Mouse (Mus musculus) layer of hippocampus, adult 18-20 months (tissue): Measurements from ENCODE around the gene Smarcal1. TPM values are rescaled to one million over a fixed set of nuclear protein-coding genes. Genes with fewer than 3 reads are reported as not detected.

Source experiments
- DNase-seq, 2 experiments: peaks; one replicate each; pipeline ENCODE4 v3.0.0; 2022; ENCODE audit warnings: low spot score in 2 of 2
- total RNA-seq, 2 experiments: library from RNA; stranded (reverse); gene quantifications; 2 replicates each; pipeline ENCODE4 v1.2.3; 2021

The Smarcal1 gene
- total RNA-seq, 2 experiments from 2014 or later: 60.7 to 63.0 TPM

- DNase-seq: no peak
These were observed 5.7 kb downstream of the Smarcal1 start for GRCm38 (mm10) chr1:72588763-72589162.

- DNase-seq: no peak
These were observed 7.6 kb downstream of the Smarcal1 start for GRCm38 (mm10) chr1:72590636-72591035.

DNA sequence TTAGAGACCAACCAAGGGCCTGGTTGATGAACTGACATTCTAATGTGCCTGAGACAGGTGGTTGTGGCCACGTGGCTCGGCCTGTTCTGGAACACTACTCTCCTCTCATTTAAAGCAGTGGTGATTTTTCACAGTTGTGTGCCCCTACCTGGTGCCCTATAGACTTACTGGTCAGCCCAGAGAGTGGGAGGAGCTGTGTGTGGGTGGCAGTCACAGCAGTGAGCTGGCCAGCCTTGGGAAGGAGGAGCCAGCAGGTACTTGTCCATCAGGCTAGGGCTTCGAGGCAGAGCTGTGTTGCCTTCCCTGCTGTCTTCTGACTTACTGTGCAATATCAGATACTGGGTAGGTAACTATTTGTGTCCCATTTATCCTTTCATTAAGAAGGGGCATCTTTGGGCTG lies 9.3 kb downstream of the Smarcal1 start:
- DNase-seq: no peak

DNA sequence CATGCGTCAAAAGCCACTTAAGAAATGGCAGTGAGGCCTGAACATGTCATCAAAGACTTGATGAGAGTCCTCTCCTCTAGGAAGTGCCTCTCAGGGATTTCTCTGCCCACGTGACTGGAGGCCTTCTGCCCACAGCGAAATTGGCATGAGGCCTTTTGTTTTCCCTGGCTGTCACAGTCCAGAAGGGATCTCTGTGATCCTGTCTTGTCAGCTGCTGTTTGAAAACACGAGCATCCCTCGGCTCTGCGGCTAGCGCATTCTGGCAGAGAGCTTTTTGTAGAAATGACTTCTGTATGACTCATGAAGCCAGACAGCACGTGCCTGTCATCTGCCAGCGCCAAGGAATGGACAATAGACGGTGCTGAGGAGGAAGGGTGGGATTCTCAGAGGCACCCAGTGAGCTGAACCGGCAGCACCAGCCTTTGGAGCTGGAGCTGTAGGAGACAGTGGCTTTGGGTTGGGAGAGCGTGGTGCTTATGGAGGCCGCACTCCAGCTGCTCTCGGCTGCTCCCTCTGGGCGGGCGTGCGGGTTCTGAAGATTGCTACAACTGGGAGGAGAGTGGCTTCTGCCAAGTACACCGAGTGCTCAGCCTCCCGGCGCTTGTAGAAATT lies 10.4 kb downstream of the Smarcal1 start:
- peak; percentile 62 to 81 for DNase-seq

- no peak for DNase-seq
These were observed 12.6 kb downstream of the Smarcal1 start for GRCm38 (mm10) chr1:72595686-72596085.

DNA sequence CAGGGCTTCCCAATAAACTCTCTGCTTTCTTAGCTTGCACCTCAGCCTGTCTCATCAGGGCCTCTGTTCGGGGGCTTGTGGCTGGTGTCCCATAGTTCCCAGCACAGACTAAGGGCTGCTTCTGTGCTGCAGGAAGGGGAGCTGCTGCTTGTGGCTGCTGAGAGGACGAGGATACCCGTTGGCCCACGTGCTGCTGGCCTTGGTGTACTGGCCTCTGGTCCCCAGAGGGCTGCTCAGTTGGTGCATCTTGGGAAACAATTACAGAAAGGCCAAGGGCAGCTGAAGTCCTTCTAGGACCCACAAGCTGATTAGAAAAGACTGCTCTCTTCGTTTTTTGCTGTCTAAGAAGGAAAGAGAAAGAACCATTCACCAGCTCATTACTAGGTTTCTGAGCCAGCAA lies 13.2 kb downstream of the Smarcal1 start:
- DNase-seq: no peak

- DNase-seq: no peak
These were observed 16.4 kb downstream of the Smarcal1 start for GRCm38 (mm10) chr1:72599146-72600101.

DNA sequence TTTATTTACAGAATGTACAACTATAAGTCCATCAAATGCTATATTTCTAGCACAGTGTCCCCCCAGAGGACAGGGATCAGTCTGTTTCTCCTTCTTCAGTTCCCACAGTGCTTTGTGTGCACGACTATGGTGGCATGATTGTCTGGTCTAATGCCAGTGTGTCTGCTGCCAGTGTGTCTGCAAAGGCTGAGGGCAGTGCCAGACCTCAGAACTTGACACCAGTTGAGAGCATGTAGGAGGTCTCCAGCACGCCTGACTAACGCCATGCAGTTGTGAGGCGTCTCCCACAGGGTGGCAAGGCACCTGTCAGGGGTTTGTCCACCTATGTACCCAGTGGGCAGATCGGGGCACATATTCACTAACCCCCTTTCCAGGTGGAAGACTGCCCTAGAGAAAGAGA lies 17.7 kb downstream of the Smarcal1 start:
- no peak for DNase-seq

GRCm38 (mm10) chr1:72601233-72601632 lies 18.2 kb downstream of the Smarcal1 start:
- no peak for DNase-seq

GRCm38 (mm10) chr1:72602186-72602585 lies 19.1 kb downstream of the Smarcal1 start:
- DNase-seq: no peak

DNA sequence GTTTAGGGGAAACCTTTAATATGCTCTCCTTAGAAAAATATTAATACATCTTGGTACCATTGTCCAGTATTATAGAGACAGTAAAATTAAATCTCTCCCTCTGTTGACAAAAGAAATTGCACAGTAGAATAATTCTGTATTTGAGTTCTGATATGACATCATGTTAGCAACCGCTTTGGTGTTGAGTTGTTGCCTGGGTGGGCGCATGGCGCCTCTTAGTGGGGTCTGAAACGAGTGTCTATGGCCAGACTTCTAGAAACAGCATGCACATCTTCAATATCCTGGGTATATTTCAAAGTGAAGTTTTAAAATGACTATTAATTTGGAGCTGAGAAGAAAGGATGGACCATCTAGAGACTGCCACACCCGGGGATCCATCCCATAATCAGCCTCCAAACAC lies 19.8 kb downstream of the Smarcal1 start:
- DNase-seq: no peak

GRCm38 (mm10) chr1:72606186-72606673 lies 23.2 kb downstream of the Smarcal1 start:
- DNase-seq: no peak

GRCm38 (mm10) chr1:72609129-72609528 lies 26.1 kb downstream of the Smarcal1 start:
- DNase-seq: no peak

GRCm38 (mm10) chr1:72609887-72610877 lies 27.1 kb downstream of the Smarcal1 start:
- DNase-seq: no peak

DNA sequence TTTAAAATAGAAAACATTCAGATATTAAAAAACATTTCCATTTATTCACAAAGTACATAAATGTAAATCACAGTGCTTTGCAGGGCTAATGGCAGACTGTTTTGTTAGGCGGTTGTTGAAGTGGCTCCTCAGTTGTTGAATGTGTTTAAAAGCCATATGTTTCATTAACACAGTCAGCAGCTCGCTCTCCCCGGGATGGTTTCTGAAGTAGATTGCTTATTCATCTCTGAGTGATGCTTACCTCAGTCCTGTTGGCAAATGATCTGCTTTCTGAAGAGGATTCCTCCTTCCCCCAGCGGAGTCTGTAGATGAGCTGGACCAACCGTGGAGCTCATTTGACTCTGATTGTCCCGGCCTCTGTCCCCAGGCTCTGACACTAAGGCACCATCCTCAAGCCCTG lies 29.1 kb downstream of the Smarcal1 start:
- DNase-seq: peak in 1 of 2 experiments; percentile 38

GRCm38 (mm10) chr1:72635221-72635620 lies 52.2 kb downstream of the Smarcal1 start:
- DNase-seq: no peak

DNA sequence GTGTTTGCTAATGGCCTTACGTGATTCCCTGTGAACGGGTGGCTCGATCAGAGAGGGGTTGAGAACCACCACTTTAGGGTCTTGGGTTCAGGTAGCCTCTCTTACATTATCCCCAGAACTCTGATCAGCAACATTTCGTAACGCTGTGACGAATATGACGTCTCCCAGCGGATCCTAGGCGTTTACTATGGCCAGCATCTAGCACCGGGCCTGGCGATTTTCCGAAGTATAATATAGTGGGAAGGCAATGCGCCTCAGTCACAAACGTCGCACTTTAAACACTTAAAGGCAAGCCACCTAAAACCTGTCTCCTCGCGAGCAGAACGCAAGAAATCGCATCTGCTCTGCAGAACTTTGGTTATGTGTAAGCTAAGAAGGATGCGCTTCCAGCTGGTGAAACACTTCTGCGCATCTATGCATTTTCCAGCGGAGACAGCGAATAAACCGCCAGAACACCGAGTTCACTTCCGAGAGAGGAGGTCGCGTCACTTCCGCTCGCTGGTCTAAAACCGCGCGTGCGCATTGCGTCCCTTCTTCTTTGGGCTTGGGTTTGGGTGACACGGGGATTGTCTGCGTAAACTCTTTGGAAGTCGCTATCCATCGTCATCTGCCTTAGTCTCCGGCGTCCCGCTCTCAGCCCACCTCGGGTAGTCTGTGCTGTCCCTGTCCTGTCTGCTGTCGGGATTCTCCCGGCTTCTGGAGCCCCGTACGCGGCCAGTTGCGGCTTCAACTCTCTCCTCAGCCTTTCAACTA lies 57.8 kb downstream of the Smarcal1 start:
- DNase-seq: peak; percentile 43 to 75

- DNase-seq: peak in 1 of 2 experiments; percentile 0
These were observed 90.0 kb downstream of the Smarcal1 start for GRCm38 (mm10) chr1:72673070-72673469.
